Mouse (Mus musculus) inflammation-experienced regulatory T-cells (primary cell): ENCODE results near the gene Vmn1r231. TPM values are rescaled to one million over a fixed set of nuclear protein-coding genes. Genes with fewer than 3 reads are reported as not detected.

ENCODE experiments used
- polyA plus RNA-seq, 2 experiments: library from polyadenylated mRNA; unstranded; fragments of 100-300 nt; shearing (Covaris generic); gene quantifications; one replicate each; pipeline ENCODE4 v1.2.1; 2017

The Vmn1r231 gene
- under 1 TPM in 1 of 2 experiments, not detected in 1; 0.27 TPM for polyA plus RNA-seq

GRCm38 (mm10) chr17:20904991-20905390, at the start of gene Vmn1r231:
Vmn1r231 (minus strand) TSS chr17:20905091.

DNA sequence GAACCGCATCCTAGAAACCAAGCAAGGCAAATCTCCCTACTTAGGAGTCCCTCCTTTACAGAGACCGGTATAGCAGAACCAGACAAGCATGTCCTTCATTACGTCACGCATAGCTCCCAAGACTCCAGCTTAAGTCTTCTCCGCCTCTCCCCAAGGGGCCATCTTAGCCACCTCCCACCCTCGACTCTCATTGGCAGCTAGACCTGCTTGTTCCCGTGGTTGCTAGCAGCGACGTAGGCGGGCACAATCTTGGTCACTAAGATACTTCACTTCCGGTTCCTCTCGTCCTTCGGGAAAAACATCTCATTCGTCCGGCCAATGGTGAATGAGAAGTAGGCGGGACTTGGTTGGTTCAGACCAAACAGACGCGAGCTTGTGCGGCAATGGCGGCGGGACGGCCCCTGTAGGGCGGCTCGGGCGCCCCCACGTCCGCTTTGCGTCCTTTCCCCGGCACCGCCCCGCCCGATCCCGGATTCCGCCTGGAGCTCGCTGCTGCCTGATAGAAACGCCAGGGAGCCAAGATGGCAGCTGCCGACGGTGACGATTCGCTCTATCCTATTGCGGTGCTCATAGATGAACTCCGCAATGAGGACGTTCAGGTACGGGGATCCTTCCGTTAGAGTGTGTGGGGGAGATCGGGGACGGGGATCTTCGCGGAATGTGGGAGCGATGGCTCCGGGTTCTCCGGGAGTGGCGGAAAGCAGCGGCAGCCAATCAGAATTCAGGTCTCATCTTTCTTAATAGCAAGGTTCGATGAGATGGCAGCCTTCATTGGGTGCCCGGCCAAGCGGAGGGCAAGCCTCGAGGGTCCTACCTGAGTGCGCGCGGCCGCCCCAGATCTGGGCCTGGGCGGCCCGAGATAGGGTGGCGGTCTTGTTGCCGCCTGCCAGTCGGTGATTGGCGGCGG, 40.3 kb upstream of the Vmn1r231 start, which contains the start of gene Ppp2r1a:
Gene Ppp2r1a, plus strand, starts transcription at position 327 of the 907 bp plus-strand sequence.

DNA sequence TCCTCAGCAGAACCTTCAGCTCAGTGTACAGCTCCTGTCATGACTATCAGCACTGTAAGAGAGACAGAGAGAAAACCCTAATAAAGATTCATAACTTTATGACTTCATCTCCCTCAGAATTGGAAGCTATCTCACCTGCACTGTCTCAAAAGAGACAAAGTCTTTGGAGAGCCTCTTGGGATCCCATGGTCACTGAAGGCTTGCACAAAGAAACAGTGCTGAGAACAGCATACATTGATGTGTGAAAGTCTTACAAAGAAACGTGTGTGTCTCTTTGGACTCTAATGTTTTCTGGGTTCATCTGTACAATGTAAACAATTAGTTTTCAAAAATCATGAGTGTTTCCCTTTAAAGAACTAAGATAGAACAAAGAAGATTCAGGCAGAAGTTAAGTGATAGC, 14.7 kb upstream of the Vmn1r231 start, which contains the start of gene Vmn1r232:
Gene Vmn1r232, minus strand, starts transcription at position 101 of the 400 bp plus-strand sequence.

DNA sequence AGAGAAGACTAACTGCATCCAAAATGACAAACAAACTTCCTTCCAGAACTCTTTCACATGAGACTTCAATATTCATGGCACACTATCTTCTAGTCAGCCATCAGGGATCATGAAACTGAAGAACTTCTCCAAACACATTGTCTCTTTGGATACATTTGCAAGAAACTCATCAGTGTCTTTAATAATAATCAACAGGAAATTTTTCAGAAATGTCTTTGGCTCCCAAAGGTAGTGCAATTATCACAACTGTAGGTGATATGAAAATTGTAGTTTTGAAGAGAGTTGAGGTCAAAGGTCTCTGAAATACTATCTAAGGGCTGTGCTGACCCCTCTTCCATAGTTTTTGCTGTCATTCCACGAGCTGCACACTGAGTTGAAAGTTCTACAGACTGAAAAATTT, 64.7 kb downstream of the Vmn1r231 start, which contains the start of gene Vmn1r230:
Gene Vmn1r230, plus strand, starts transcription at position 301 of the 400 bp plus-strand sequence.

Other genes starting within 250 kb of the Vmn1r231 start
- gene Vmn1r226, start 222.2 kb downstream of the Vmn1r231 start, polyA plus RNA-seq: under 1 TPM in 1 of 2 experiments, not detected in 1; 0.33 TPM
- gene Vmn1r227, start 175.2 kb downstream of the Vmn1r231 start, polyA plus RNA-seq: under 1 TPM in 1 of 2 experiments, not detected in 1; 0.17 TPM
- not detected for gene Vmn1r228, start 118.9 kb downstream of the Vmn1r231 start, polyA plus RNA-seq
- under 1 TPM; 0.05 to 0.38 TPM for gene Vmn1r229, start 93.5 kb downstream of the Vmn1r231 start, polyA plus RNA-seq
- under 1 TPM in 1 of 2 experiments, not detected in 1; 0.06 TPM for gene Vmn1r230, start 64.6 kb downstream of the Vmn1r231 start, polyA plus RNA-seq
- under 1 TPM in 1 of 2 experiments, not detected in 1; 0.14 TPM for gene Vmn1r232, start 14.6 kb upstream of the Vmn1r231 start, polyA plus RNA-seq
- 100 to 1,000 TPM; 283 to 295 TPM for gene Ppp2r1a, start 40.2 kb upstream of the Vmn1r231 start, polyA plus RNA-seq
- gene Vmn1r233, start 91.4 kb upstream of the Vmn1r231 start, polyA plus RNA-seq: under 1 TPM; 0.07 to 0.54 TPM
- gene Zfp160, start 103.8 kb upstream of the Vmn1r231 start, polyA plus RNA-seq: 10 to 100 TPM; 12.4 to 15.2 TPM